Mouse (Mus musculus) ES-CJ7 (cell line): Measurements from ENCODE around the gene 4933427D14Rik.
"Not testable (repeated sequence)": the region's sequence is repeated elsewhere in the genome, so short reads cannot be mapped to it uniquely, and the experiment has no call there.

ENCODE experiments used
- DNase-seq: peaks from one replicate; pipeline ENCODE4 v3.0.0; 2011; ENCODE audit warnings: low read depth, low spot score

Gene 4933427D14Rik

DNA sequence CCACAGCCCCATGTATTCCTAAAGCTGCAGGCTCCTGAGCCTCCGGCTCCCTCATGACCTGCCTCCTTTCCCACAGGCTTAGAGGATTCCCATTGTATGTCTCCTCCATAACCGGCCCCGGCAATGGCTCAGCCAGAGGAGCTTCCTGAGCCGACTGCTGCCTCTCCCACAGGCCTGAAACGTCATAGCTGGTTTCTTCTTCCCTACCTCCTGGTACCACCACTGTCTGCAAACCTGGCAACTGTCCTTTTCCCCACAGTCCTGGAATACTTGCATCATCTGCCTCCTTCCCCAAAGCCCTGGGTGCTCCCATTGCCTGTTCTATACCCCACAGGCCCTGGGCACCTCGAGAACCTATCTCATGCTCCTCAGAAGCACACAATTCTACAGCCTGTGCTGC lies 2.0 kb downstream of the 4933427D14Rik start:
- no peak for DNase-seq

DNA sequence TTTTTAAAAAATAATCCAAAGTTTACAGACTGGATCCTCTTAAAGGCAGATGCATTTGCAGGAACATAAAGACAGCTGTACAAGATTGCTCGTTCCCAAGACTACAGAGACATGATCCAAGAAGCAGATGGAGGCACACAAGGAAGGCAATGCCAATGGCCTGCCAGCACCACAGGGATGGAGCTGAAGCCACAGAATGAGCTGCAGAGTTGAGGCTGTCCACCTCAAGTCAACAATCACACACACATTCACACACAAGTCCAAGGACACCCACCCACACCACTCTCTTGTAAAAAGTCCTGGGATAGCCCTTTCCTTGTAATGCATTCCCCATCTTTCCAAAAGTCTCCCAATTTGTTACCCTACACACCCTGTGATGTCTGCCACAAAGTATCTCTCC lies 3.8 kb downstream of the 4933427D14Rik start:
- DNase-seq, result no peak

DNA sequence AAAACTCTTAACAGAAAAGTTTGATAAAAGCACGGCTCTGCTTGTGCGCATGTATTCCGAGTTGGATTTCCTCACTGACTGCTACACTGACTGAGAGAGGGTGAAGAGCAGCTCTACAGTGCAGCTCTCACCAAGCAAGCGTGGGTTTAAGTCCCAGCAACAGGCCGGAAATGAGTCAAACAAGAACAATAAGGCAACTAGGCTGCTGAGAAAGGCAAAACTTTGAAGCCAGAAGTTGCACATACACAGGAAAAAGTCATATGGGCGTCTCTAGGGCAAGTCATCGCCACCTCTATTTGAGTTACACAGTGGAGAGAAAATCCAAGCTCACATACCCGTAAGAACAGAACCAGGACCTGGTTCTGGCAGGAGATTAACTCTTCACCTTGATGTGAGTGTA lies 10.8 kb downstream of the 4933427D14Rik start:
- no peak for DNase-seq

DNA sequence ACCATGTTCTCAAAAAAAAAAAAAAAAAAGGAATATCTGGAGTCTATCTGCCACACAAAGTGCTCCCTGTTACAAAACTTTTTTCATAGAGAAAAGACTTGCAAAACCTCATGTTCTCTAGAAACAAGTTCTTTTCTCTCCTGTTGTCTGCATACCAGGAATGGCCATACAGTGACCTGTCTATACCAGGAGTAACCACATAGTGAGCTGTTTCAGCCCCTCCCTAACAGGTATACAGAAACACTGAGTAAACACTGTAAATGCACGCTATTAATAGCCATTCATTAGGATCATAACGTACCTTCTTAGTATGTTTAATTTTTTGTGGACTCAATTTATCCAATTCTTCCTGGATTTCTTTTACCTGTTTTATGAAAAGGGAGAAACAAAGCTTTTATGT lies 13.0 kb downstream of the 4933427D14Rik start:
- DNase-seq, result no peak

DNA sequence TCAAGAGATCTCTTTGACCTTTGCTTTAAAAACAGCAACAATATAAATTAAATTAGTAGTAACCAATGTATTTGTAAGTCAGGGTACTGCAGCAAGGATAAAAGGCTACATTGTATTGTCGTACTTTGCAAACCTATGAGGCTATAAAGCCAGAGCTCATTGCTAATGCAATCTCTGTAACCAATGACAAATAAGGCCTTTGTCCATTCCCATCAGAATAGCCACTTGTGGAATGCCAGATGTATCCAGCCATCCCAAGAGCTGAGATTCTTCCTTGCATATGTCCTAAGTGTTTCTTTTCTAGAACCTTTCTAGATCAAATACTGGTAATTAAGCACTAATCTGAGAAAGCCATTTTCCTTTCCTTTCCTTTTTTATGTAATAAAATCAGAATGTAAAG lies 16.4 kb downstream of the 4933427D14Rik start:
- DNase-seq, result no peak

DNA sequence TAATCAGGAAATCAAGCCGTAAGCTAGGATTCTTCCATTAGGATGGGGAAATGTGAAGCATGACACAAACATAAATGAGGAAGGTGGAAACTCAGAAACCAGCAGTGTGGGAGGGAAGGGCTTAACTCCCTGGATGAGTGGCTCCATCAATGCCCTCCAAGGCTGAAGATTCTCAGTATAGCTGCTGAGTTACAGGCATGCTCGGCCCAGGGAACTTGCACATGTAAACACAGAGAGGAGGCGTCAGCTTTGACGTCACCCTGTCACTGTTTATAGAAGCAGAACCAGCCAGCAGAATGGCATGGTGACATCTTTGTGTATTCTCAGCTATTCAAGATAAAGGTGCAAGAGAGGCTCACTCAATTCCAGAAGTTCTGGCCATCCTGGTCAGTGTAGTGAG lies 23.0 kb downstream of the 4933427D14Rik start:
- DNase-seq, result no peak

DNA sequence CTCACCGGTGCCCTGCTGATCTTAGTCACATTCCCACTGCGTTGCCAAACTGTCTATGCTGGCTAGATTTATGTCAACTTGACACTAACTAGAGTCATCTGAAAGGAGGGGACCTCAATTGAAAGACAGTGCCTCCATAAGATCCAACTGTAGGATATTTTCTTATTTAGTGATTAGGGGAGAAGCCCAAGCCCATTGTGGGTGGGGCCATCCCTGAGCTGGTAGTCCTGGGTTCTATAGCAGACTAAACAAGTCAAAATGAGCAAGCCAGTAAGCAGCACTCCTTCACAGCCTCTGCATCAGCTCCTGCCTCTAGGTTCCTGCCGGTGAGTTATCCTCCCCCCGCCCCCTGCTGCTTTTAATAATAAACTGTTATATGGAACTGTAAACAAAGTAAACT lies 26.1 kb downstream of the 4933427D14Rik start:
- no peak for DNase-seq

DNA sequence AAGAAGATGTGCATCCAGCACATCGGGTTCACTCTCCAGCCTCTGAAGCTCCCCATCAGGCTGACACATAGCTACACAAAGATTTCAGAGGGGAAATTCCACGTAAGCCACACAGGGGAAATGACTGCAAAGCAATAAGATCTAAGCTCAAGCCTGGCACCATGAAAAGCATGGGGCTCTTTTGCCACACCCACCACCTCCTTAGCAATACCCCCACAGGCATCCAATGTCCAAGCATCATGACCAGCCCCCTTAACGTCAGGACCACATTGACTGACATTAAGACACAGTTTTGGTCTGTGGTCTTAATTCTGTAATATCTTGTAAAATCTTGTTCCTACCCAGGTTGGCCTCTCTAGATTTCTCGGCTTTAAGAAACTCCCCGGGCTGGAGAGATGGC lies 26.7 kb downstream of the 4933427D14Rik start:
- DNase-seq, result no peak

DNA sequence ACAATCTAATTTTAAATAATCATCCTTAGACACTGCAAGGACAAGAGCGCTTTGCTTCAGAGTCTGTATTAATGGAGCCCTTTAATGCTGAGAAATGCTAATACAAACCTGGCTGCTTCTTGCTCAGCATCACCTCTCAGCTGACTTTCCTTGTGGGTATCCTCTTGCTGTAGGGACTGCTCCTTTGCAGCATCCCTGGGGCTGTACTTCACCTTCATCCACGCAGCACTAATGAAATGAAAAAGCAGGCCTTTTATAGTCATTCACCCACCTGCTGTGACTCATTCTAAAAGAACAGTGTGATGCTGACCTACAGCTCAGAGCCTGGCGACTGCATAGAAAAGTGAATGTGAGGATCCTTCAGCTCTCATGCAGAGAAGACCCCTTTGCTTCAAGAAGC lies 30.7 kb downstream of the 4933427D14Rik start:
- DNase-seq, result peak; percentile 70

DNA sequence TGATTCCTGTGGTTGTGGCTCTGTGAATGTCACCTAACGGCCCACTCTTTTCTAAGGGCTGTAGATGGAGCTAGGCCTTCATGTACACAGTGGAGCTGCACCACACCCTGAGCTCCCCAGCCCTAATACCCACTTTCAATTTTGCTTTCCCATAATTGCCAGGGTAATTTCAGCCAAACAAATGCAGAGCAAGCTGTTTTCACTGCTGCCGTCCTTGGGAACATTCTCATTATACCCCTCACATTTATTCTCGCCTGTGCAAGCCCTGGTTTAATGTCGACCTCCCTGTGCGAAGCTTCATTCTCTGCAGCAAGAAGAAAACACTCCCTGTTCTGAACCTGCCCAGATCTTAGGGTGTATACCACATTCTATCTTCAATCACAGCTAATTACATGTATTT lies 31.3 kb downstream of the 4933427D14Rik start:
- no peak for DNase-seq

DNA sequence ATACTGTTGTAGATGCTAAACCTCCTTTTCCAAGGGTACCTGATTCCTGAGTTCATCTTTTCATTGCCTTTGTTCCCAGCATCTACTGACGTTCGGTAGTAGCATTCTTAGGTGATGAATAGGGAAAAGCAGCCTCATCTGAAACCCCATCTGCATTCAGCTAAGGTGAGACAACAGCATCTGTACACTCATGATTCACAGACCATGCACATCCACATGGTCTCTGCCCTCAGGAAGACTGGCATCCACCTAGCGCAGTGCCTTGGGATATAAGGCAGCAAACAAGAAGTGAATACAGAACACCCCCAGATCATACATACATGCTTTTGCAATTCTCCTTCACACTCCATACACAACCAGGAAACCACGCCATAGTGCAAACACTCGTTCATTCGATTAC lies 32.5 kb downstream of the 4933427D14Rik start:
- no peak for DNase-seq

DNA sequence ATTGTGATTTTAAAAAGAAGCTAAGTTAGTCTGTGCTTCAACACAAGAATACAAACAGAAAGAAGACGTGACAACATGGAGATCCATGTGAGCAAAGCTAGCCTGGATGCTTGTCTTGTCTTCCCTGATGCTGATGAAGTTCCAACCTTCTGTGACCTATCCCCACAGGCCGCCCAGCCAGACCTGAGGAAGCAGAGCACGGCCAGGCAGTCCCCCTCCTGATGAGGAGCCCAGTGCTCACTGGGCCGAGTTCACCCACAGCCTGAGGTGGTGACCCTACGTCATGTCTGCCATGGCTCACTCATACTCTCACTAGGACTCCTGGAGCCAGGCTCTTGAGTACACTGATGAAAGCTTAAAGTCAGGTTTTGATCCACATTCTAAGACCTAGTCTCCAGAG lies 33.8 kb downstream of the 4933427D14Rik start:
- no peak for DNase-seq

DNA sequence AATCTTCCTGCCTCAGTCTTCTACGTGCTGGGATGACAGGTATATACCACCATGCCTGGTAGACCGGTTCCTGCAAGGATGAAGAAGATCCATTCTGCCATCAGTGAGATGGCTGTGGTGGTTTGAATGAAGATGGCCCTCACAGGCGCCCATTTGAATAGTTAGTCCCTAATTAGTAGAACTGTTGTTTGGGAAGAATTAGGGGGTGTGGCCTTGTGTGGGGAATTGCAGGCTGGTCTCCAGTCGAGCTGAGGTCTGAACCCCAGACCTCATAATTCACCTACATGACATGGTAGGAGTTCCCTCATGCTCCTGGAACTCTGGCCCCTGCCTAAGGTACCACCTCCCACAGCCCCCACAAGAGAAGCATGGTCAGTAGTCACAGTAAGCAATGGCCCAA lies 35.4 kb downstream of the 4933427D14Rik start:
- DNase-seq, result not testable (repeated sequence)

DNA sequence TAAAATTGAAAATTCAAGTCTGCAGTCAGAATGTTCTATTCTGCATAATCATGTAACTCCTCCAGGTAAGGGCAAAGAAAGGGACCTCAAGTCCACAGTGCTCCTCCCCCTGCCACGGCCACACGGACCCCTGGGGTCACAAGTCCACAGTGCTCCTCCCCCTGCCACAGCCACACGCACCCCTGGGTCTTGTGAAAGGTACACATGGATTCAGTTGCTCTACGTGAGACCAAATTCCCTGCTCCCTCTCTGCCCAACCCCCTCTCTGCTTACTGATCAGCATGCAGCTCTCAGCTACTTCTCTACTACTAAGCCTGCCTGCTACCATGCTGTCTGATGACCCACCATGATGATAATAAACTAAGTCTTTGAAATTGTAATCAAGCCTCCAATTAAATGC lies 37.4 kb downstream of the 4933427D14Rik start:
- DNase-seq, result no peak

DNA sequence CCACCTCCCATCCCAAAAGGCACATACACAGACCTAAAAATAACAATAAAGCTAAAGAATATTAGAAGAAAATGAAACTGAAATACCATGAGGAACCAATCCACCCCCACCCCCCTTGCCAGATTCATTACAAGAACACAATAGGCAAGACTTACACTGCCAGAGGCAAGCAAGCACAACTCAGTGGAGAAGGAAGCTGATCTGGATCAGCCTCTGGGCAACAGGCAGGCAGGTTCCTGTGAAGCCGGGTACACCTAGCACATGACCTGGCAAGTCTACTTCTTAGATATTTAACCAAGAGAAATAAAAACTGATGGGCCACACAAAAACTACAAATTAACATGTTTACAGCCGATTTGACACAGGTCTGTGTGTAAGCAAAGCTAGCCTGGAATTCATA lies 44.1 kb downstream of the 4933427D14Rik start:
- no peak for DNase-seq

DNA sequence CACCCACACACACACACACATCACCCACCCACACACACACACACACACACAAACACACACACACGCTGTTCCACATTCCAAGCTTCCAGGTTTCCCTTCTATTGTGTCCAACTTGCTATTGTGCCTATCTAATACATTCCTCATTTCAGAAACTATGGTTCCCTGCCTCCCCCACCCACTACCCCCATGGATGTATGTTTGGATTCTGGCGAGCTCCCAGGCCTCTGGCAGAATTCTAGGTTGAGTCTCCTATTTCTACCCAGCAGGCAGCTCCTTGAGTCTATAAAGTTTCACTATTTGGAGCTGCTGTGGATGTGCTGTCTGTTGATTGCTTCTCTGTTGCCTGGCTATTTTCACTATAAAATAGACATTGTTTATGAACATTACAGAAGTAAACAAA lies 50.6 kb downstream of the 4933427D14Rik start:
- no peak for DNase-seq

DNA sequence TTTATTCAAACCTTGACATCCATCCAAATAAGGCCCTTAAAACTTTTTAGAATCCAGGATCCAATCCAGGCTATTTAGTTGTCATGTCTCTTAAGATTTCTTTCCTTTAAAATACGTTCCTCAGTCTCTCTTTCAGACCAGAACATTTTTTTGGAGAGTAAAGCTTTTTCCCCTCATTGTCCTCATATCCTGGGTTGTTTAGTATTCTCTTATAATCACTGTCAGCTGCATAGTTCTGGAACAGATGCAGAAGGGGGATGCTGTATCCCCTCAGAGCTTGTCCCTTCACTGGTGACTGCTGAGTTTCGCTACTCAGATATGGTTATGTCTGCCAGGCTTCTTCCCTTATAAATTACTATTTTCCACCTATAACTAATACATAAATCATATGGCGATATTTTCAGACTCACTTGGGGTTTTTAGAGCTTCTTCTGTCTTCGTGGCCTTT lies 51.3 kb downstream of the 4933427D14Rik start:
- DNase-seq, result no peak

DNA sequence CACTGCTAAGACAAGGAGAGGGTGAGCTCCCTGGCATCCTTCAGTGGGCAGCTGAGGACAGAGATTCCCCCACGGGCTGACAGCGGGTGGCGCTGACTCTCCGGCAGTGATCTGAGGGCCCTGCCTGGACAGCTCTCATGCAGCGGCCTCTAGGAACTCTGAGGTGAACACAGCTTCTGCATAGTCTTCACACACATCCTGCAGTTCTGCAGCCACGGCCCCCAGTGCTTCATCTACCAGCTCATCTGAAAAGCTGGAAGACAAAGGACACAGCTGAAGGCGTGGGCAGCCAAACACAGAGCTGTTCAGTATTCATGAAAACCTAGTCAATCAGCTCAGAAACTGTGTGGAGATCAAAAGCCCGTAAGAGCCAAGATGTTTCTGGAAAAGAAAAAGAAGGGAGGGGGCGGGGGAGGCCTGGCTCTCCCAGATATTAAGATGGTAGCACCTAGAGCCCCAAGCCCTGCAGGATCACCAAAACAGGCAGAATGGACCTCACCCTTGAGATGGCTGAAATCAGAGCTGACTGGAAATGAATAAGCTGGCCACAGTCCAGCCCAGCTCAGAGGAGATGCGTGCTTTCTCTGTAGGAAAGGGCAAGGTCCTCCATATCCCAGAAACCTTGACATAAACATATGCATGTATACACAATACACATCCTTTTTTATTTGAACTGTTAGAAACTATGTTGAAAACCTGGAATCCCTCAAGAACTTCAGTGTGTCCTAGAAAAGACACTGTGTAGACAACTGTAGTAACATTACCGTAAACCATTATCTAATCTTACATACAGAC lies 51.9 kb downstream of the 4933427D14Rik start:
- DNase-seq, result no peak

DNA sequence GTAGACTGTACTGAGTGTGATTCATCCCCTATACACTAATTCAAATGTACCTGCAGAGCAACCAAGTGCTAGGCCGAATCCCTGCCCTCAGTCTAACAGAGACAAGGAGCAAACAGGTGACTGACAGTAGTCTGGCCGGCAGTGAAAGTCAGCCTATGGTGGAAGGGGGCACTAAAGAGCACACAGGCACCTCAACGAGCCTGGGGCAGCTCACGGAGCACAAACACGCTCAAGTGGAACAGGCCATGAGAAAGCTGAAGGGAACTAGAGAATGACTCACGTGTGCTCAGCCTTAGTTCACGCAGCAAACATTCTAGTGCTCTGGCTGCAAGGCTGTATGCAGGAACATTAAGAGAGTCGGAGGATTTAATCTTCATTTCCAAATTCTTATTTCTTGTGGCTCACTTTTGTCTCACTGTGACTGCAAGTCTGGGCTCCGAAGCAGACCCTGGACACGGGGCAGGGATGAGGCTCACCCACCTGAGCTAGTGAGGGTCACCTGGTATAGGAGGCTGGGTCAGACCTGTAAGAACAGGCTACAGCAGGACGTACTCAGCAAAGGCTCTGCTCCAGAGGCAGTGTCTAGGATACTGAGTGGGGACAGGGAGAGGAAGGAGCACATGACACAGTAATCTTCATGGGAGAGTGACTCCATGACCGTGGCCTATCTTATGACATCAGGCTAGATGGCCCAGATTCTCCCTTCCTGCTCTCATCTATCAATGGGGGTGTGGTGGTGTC lies 54.0 kb downstream of the 4933427D14Rik start:
- DNase-seq, result no peak

DNA sequence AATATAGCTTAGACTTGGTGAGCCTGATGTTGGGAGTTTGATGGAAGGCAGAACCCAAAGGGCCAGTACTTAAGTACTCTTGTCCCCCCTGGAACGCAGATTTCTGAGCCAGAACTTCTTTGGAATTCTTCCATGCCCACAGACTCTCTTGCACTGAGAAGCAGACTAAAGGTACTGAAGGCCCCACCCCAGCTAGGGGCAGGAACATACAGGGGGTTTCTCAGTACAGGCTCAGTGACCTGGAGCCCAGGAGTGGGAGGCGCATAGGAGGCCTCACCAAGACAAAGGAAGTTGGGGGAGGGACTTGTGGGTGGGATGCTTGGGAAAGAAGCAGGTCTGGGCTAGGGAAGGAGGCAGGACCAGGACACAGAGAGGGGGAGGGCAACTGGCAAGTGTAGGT lies 56.1 kb downstream of the 4933427D14Rik start:
- DNase-seq, result no peak

DNA sequence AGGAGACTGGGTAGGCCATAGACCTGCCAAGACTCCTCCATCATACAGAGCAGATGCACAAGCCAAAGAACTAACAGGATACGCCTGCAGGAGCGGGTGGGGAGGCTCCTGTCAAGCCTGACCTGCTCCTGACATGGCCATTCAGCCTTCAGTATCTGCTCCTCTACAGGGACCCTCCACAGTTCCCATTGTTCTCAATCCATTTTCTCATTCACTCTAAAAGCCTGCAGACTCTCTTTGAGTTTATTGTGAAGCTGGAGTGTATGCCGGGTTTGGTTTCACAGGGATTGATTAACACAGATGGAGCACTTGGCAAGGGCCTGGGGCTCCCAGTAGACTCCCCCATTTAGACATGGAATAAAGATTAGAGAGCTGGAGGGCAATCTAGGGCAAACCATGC lies 59.3 kb downstream of the 4933427D14Rik start:
- no peak for DNase-seq

DNA sequence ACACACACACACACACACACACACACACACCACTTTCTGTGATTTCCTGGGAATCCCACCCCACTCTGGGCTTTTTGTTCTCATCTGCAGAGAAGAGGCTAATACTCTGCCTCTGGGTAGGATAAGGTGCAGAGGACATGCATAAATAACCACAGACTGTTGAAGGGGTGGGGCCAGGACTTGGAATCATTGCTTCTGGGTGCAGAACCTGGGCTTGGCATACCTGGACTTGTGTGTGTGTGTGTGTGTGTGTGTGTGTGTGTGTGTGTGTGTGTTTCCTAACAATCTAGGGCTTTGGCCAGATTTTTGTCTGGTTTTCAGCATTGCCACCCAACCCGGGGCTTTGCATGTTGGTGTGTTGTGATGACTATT lies 61.4 kb downstream of the 4933427D14Rik start:
- no peak for DNase-seq

DNA sequence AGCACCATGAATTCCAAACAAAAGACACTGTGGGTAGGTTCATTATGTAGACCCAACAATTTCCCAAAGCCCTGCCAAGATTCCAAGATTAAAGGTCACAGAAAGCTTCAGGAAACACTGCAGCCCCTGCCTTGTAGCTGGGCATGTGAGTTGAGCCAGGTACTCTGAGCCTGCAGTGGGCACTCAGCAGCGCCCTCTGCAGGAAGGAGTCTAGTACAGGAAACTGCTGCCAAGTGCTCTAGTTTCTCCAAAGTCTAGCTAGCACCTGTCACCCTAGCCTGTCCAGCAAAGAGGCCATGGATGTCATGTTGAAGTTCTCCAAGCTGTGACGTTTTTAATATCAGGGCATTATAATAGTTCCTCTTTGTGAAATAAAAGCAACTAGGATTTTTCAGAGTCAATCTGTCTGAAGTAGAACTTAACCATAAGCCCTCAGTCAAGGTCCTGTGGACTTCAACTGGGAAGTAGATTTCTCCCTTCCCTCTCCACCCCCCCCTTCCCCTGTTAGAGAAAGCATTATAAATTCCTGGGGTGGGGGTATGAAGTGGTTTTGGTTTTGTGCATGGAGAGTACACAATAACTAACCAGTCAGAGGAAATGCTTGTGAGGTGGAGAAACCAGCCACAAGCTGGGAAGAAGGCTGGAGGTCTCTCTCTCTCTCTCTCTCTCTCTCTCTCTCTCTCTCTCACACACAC lies 61.9 kb downstream of the 4933427D14Rik start:
- DNase-seq, result peak; percentile 71
